Mouse (Mus musculus): ENCODE results near the gene Prrxl1.

Gene Prrxl1

DNA sequence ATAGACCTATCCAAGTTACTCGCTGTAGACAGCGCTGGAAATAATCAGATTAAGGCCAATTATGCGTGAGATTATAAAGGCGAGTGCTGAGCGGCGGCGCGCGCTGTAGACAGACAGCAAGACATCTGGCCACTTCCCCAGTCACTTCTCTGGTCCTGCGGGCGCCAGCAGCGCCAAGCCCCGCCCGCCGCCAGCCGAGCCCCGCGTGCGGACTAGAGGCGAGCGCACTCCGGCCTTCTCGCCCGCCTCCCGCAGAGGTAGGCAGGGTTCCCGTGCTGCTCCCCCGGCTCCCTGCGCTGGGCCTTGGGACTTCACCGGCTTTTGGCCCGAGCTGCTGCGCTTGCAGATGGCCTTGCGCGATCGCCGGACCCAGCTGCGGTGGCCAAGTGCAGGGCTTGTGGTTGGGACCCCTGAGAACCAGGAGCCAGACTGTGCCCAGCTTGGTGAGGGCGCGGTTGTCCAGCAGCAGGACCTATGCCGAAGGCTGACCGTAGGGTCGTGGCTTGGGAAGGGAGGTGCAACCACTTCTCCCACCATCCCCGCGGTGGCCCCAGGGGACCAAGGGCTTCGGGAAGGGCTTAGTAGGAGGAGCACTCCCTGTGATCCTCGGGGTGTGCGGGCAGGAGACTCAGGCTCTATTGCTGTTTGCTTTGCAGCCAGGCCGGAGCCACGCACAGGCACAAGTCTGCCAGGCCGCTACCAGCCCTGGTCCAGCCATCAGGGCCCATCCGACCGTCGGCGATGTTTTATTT lies at the start of gene Prrxl1:
Prrxl1 (plus strand) TSS at position 118 of the 752 bp plus-strand sequence.
- DNase-seq (ENCODE audit: low read depth), result no peak

DNA sequence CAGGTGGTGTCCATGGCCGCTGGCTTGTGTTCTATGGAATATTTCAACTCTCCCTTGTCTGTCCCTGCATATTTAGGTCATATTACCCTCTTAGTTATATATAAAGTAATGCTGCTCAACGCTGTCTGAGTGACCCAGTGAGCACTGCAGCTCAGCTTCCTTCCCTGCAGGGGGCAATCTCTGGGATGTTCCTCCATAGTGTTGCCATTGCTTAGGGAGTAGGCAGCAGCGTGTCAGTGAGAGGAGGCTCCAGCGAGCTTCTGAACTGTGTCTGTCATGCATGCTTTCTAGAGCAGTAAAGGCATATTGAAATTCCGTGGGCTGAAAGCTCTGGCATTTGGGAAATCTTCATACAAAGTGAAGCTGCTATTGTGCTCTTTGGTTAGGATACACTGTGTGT lies 47.4 kb upstream of the Prrxl1 start:
- no peak for DNase-seq (ENCODE audit: low read depth)

- DNase-seq (ENCODE audit: low read depth), result no peak
Observed at GRCm38 (mm10) chr14:32553198-32553903, 45.9 kb upstream of the Prrxl1 start.

DNA sequence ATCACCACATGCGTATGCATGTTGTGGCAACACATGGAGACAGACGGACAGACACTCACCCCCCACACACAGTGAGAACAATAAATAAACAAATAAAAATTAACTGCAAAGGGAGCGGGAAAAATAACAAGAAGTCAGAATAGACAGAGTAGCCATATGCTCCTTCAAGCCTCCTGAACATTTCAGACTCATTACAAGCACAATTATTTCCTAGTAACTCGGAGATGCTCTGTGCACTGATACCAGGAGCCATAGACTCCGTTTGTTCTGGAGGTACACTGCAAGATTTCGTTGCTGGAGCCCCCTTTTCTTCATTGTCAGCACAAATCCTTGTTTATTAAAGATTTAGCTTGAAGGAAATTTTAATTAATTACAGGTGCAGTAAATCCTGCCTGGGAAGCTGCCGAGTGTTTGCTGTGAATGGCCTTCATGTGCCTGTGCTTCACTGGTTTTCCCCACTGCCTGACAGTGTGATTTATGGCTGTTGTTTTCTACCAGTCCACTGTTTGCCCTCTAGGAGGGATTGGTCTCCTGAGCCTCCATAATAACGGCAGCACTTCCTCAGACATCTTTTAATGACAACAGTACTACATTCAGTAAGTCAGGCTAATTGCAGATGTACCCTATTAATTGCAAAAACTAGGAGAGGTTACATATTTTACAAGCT lies 44.2 kb upstream of the Prrxl1 start:
- DNase-seq (ENCODE audit: low read depth), result no peak

GRCm38 (mm10) chr14:32561428-32561827 lies 37.8 kb upstream of the Prrxl1 start:
- no peak for DNase-seq (ENCODE audit: low read depth)

- DNase-seq (ENCODE audit: low read depth), result no peak
Observed at GRCm38 (mm10) chr14:32563661-32564060, 35.5 kb upstream of the Prrxl1 start.

- DNase-seq (ENCODE audit: low read depth), result no peak
Observed at GRCm38 (mm10) chr14:32572519-32572918, 26.7 kb upstream of the Prrxl1 start.

DNA sequence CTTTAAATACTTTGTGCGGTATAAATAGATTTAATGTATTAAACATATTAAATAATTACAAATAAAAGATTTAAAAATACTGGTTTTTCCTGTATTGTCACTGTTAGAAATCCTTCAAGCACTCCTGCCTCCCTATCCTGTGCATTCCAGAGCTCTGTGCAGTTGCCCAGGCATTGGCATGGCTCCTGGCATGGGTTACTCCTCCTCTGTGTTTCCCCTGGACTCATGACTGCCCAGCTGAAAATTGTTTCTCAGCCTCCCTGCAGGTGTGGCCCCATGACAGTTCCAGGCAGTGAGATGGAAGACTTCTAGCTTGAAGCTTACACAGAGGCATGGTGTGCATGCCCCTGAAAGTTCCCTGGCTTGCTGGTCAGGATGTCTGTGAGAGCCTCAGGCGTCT lies 20.8 kb upstream of the Prrxl1 start:
- DNase-seq (ENCODE audit: low read depth), result no peak

DNA sequence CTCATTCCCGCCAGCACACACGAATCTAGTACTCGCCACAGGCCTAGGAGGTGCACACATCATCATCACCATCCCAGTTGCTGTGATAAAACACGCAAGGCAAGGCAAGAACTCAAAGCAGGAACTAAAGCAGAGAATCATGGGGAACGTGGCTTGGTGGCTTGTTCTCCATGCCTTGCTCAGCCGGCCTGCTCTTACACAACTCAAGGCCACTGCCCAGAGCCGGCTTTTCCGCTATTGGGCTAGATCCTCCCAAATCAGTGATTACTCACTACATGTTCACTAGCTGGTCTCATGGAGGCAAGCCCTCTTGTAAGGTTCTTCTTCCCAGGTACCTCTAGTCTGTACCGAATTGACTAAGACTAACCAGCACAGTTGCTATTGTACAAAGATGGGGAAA lies 15.5 kb upstream of the Prrxl1 start:
- no peak for DNase-seq (ENCODE audit: low read depth)

DNA sequence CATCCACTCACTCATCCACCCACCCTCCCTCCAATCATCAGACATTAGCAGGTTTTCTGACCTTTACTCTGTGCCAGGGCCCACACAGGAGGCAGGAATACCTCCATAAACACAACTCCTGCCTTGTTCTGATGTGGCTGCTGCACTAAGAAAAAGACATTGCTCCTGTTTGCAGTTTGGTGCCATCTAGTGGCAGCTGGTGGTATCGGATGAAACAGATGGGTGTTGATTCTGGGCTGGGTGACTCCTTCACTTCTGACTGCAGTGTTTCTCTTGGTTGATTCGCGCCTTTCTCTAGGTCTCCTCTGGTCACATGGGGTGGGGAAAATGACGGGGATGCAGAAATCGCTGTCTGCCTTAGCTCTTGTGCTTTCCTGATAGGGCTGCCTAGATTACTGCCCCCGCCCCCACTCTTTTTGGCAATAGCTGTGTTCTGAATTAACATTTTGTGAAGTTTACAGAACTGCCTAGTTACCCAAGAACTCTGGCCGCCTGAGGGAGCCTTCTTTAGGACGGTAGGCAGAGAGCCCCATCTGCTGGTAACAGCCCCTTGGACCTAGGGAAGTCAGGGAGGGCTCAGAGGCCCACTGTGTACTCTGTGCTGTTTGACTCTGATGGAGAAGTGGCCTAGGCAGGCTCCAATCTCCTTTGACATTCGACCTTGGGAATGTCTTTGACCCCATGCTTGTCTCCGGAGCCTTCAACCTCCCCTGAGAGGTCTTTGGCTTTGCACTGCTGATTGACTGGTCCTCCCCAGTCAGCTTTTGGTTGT lies 12.0 kb upstream of the Prrxl1 start:
- peak; percentile 78 for DNase-seq (ENCODE audit: low read depth)

DNA sequence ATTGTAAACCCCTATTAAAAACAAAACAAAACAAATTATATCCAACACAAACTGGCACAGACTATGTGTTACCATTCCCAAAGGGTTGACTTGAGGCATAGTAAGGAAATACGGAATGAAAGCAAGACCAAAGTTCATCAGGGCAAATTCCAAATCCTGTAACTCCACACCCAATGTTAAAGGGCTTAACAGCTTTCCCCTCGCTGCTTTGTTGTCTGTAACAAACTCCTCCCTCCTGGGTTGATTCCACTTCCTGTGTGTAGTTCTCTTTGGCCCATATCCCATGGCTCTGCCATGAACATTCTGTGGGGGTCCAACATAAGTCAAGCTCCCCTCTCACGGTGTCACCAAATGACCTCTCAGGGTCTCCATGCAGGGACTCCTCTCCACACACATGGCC lies 8.8 kb upstream of the Prrxl1 start:
- DNase-seq (ENCODE audit: low read depth), result no peak

DNA sequence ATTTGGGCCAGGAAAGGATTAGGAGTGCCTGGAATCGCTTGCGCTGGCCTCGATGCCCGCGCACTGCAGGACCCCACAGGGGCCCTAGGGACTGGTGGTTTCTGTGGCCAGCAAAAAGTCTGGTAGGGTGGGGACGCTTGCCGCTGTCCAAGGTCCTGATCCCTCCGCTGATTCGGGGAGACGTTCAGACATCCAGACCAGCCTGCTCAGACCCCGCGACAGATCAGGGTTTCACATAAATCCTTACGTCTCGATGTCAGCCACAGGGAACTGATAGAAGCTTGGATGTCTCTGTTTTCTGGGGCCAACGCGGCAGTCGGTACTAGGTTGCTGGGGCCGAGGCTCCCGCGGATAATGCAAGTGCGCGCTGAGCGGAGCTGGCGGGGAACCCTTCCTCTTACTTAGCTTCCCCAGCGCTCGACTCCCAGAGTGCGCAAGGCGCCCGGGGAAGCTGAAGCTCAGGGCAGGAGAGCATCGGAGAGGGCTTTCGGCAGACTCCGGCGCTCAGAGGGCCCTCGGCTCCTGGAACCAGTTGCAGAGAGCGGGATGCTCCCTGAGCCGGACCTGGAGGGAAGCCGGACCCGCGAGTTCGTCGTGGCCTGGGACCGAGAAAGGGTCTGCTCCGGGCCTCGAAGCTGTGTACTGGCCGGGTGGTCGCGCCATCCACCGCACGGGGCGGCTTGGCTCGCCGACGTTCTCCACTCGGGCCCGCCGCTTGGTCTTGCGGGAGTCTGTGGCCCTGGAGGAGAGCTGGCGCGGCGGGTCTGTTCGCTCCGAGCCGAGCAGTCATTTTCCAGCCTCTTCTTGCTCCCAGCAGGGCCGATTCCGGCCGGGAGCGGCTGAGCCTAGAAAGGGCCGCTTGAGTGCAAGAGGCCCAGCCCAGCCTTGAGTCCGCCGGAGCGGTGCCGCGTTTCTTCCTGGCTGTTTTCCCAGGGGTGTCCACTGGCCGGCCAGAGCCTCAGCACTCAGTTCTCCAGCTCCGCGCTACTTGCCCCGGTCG lies 1.7 kb upstream of the Prrxl1 start:
- peak; percentile 58 for DNase-seq (ENCODE audit: low read depth)

DNA sequence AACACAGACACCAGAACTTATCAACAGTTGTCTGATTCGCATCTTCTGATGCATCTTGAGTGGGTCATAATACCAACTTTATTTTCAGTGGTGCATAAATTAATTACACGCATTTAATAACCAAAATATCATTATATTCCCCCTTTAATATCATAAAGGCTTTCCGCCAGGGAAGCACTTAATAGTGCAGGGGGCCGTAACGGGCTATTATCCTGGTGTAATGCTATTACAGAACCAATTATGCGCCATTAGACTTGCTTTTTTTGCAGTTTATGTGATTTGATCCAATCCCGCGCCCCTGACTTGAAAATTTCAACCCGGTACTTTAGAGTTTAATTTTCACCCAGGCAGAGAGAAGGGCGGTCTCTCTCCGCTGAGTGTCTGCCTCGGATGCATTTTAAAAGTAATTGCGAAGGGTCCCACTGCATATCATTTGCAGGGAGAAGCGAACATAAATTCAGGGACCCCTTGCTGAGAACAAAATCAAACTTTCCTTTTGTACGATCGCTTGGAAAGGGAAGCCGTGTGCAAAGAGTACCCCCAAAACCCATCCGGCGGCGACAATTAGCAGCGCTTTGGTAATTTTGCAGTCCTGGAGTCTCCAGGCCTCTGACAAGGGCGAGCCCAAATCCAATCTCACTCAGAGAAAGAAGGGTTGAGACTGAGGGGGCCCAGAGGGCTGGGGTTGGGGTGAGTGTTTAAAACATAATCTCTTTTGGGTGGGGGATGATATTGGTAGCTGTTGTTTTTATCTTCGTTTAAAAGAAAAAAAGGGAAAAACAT lies 579 bp upstream of the Prrxl1 start:
- no peak for DNase-seq (ENCODE audit: low read depth)

- DNase-seq (ENCODE audit: low read depth), result no peak
Observed at GRCm38 (mm10) chr14:32600110-32600509, 903 bp downstream of the Prrxl1 start.

DNA sequence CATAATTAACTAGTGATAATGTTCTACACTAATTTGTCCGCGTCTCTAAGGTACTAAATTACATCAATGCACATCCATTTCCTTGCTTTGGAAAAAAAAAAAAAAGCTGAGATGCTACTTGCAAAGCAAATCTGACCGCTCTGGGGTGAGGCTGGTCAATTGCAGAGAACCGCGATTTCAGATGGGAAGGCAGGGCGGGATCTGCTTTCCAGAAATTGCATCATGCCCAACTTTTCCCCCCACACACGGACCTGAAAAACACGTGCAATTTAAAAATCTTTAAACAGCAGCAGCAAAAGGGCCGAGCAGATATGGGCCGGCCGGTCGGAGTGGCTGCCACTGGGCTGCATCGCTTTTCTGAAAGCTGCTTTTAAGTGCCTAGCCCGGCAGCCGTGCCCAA lies 6.3 kb downstream of the Prrxl1 start:
- no peak for DNase-seq (ENCODE audit: low read depth)

- no peak for DNase-seq (ENCODE audit: low read depth)
Observed at GRCm38 (mm10) chr14:32606316-32606715, 7.1 kb downstream of the Prrxl1 start.

DNA sequence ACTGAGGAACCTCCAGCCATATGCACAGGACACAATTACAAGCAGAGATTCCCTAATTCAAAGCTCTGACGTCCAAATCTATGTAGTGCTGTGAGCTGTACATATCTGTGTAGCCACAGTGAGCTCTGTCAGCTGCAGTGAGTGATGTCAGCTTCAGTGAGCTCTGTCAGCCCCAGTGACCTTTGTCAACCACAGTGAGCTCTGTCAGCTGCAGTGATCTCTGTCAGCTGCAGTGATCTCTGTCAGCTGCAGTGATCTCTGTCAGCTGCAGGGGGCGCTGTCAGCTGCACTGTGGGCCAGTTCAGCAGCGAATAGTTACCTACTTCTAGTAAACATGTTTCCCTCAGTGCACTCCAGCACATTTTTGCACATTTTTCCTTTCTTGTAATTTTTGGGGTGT lies 10.2 kb downstream of the Prrxl1 start:
- peak; percentile 16 for DNase-seq (ENCODE audit: low read depth)

GRCm38 (mm10) chr14:32617253-32617652 lies 18.0 kb downstream of the Prrxl1 start:
- DNase-seq (ENCODE audit: low read depth), result no peak

DNA sequence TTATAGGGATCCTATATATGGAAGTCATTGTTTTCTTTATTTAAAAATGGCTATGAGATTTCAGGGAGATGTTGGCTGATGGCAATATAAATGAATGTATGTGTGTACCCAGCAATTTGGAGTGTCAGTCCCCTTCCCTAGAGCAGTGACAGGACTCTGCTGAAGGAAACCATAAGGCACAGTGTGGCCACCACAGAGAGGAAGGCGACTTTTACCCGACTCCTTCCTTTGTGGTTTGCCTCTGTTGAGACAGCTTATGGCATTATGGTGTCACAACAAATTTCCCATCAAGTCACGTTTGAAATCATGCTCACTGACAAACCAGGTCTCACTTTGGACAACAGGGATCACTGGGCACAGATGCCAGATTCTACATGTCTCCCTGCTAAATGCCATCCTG lies 25.0 kb downstream of the Prrxl1 start:
- no peak for DNase-seq (ENCODE audit: low read depth)

DNA sequence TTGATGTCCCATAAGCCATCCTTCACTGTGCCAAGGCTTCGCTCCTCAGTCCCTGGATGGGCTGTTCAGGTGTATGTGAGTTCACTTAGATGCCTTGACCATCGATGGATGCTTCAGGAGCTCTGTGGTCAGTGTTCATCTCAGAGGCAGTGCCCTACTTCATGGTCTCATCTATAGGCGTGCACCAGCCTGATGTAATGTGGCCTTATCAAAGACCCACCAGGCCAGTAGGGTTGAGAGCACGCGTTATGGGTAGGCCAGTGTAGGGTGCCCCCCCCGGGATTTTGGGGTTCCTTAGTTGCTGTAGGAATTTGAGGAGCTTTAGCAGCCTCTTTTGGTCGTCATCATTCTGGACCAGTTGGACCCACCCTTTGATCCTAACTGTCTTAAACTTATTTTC lies 25.6 kb downstream of the Prrxl1 start:
- no peak for DNase-seq (ENCODE audit: low read depth)

Data from induced T-regulatory cell, adult 2 months (primary cell).